Mouse (Mus musculus) CH12.LX (cell line): ENCODE measurements at regions not wholly inside any gene's neighbourhood (a gene's known extent, or its start where the extent isn't known, plus 50 kb on each side); places are given as distances from the start of the nearest gene placed in this dataset.

Experiments
- DNase-seq: peaks from one replicate; pipeline ENCODE4 v3.0.0-alpha.2; 2013; ENCODE audit errors: extremely low read depth
- H3K27ac ChIP-seq: 2 replicates; pipeline ENCODE4 v1.5.1; 2012; ENCODE audit warnings: low read depth, mild to moderate bottlenecking, control low read depth, moderate library complexity; ENCODE audit not compliant: insufficient read depth
- H3K27me3 ChIP-seq: replicated peaks from 2 replicates; pipeline ENCODE3; 2012; ENCODE audit warnings: inconsistent platforms
- H3K36me3 ChIP-seq, 2 experiments: replicated peaks in 1 of 2; 2 replicates each; pipeline versions ENCODE3 to v1.6.1; 2012; ENCODE audit warnings: inconsistent platforms in 1 of 2, low read length in 1 of 2, mild to moderate bottlenecking in 1 of 2, mixed read lengths in 1 of 2, moderate library complexity in 1 of 2; ENCODE audit not compliant: control insufficient read depth in 1 of 2, insufficient read depth in 1 of 2
- H3K4me1 ChIP-seq, 2 experiments: 2 replicates each; pipeline ENCODE4 v1.6.1; 2012; ENCODE audit warnings: inconsistent platforms in 1 of 2, moderate library complexity in 1 of 2; ENCODE audit not compliant: insufficient read depth in 2 of 2, control insufficient read depth in 1 of 2
- H3K4me2 ChIP-seq: 2 replicates; pipeline ENCODE4 v1.6.1; 2012; ENCODE audit warnings: low read depth, mild to moderate bottlenecking, control low read depth; ENCODE audit not compliant: poor library complexity, insufficient read depth, severe bottlenecking
- H3K4me3 ChIP-seq, 3 experiments: fragments of 150-350 bp in 1 of 3; sonication (generic) in 1 of 3; replicated peaks in 1 of 3; 2 replicates each; pipeline versions ENCODE3 to v1.5.1; 2011 to 2012; ENCODE audit warnings: low read depth in 2 of 3, low read length in 2 of 3, mild to moderate bottlenecking in 2 of 3, moderate library complexity in 2 of 3, control low read depth in 1 of 3, improper control_type of control experiment in 1 of 3, inconsistent platforms in 1 of 3, mixed read lengths in 1 of 3; ENCODE audit not compliant: poor library complexity in 1 of 3
- H3K79me2 ChIP-seq: replicated peaks from 2 replicates; pipeline ENCODE4 v1.6.1; 2012; ENCODE audit warnings: mild to moderate bottlenecking, moderate library complexity; ENCODE audit not compliant: control insufficient read depth, poor library complexity, insufficient read depth, severe bottlenecking; ENCODE audit errors: extremely low read depth
- H3K9ac ChIP-seq: 2 replicates; pipeline ENCODE4 v1.6.1; 2012; ENCODE audit warnings: low read depth, mild to moderate bottlenecking, control low read depth, moderate library complexity; ENCODE audit not compliant: insufficient read depth
- H3K9me3 ChIP-seq: replicated peaks from 2 replicates; pipeline ENCODE3; 2012; ENCODE audit warnings: low read length, inconsistent platforms, mixed read lengths
- BHLHE40 ChIP-seq: IDR thresholded peaks from 2 replicates; pipeline ENCODE4 v1.6.1; 2011; ENCODE audit warnings: mild to moderate bottlenecking, low read depth, low read length, improper control_type of control experiment
- CHD1 ChIP-seq: IDR thresholded peaks from 2 replicates; pipeline ENCODE4 v1.6.1; 2012; ENCODE audit warnings: low read depth, low read length, improper control_type of control experiment, inconsistent platforms
- CTCF ChIP-seq, 2 experiments: IDR thresholded peaks in 1 of 2; conservative IDR thresholded peaks in 1 of 2; 2 replicates each; pipeline ENCODE4 v1.5.1; 2011 to 2012; ENCODE audit warnings: low read depth in 2 of 2, low read length in 2 of 2, improper control_type of control experiment in 1 of 2, inconsistent platforms in 1 of 2, mild to moderate bottlenecking in 1 of 2, moderate library complexity in 1 of 2
- E2F4 ChIP-seq: IDR thresholded peaks from 2 replicates; pipeline ENCODE4 v1.6.1; 2011; ENCODE audit warnings: low read depth, low read length, improper control_type of control experiment; ENCODE audit not compliant: insufficient replicate concordance
- EP300 ChIP-seq: IDR thresholded peaks from 2 replicates; pipeline ENCODE4 v1.6.1; 2011; ENCODE audit warnings: low read length, improper control_type of control experiment
- GABPA ChIP-seq: IDR thresholded peaks from 2 replicates; pipeline ENCODE4 v1.6.1; 2012; ENCODE audit warnings: low read depth, low read length, improper control_type of control experiment, inconsistent platforms; ENCODE audit not compliant: insufficient replicate concordance
- HCFC1 ChIP-seq: IDR thresholded peaks from 2 replicates; pipeline ENCODE4 v1.6.1; 2012; ENCODE audit warnings: low read depth, mild to moderate bottlenecking, inconsistent platforms, low read length, improper control_type of control experiment
- JUN ChIP-seq: IDR thresholded peaks from 2 replicates; pipeline ENCODE4 v1.6.1; 2011; ENCODE audit warnings: low read depth, mild to moderate bottlenecking, low read length, improper control_type of control experiment, moderate library complexity; ENCODE audit not compliant: insufficient read depth
- MAFK ChIP-seq: IDR thresholded peaks from 2 replicates; pipeline ENCODE4 v1.6.1; 2011; ENCODE audit warnings: low read length, improper control_type of control experiment; ENCODE audit not compliant: insufficient replicate concordance
- MAX ChIP-seq: IDR thresholded peaks from 2 replicates; pipeline ENCODE4 v1.6.1; 2011; ENCODE audit warnings: low read length, improper control_type of control experiment
- MAZ ChIP-seq: IDR thresholded peaks from 2 replicates; pipeline ENCODE4 v1.6.1; 2012; ENCODE audit warnings: low read depth, mild to moderate bottlenecking, inconsistent platforms, low read length, improper control_type of control experiment, moderate library complexity
- MEF2A ChIP-seq: IDR thresholded peaks from 2 replicates; pipeline ENCODE4 v1.6.1; 2014; ENCODE audit warnings: low read depth, mild to moderate bottlenecking, inconsistent platforms, low read length, improper control_type of control experiment, borderline replicate concordance
- MXI1 ChIP-seq: IDR thresholded peaks from 2 replicates; pipeline ENCODE4 v1.6.1; 2011; ENCODE audit warnings: mild to moderate bottlenecking, low read depth, low read length, improper control_type of control experiment
- MYC ChIP-seq: IDR thresholded peaks from 2 replicates; pipeline ENCODE4 v1.6.1; 2011; ENCODE audit warnings: low read depth, mild to moderate bottlenecking, improper control_type of control experiment, low read length
- NELFE ChIP-seq: IDR thresholded peaks from 2 replicates; pipeline ENCODE4 v1.6.1; 2011; ENCODE audit warnings: low read depth, low read length, improper control_type of control experiment
- NRF1 ChIP-seq: IDR thresholded peaks from 2 replicates; pipeline ENCODE4 v1.6.1; 2014; ENCODE audit warnings: low read depth, mild to moderate bottlenecking, inconsistent platforms, low read length, improper control_type of control experiment, moderate library complexity
- POLR2A ChIP-seq: IDR thresholded peaks from 2 replicates; pipeline ENCODE4 v1.6.1; 2011; ENCODE audit warnings: low read depth, mild to moderate bottlenecking, improper control_type of control experiment, low read length
- POLR2AphosphoS2 ChIP-seq: IDR thresholded peaks from 2 replicates; pipeline ENCODE4 v1.6.1; 2011; ENCODE audit warnings: low read depth, low read length, improper control_type of control experiment
- RCOR1 ChIP-seq: conservative IDR thresholded peaks from 2 replicates; pipeline ENCODE4 v1.6.1; 2012; ENCODE audit warnings: low read depth, mild to moderate bottlenecking, inconsistent platforms, low read length, improper control_type of control experiment
- SIN3A ChIP-seq: IDR thresholded peaks from 2 replicates; pipeline ENCODE4 v1.6.1; 2012; ENCODE audit warnings: low read length, improper control_type of control experiment, inconsistent platforms
- SMC3 ChIP-seq: IDR thresholded peaks from 2 replicates; pipeline ENCODE4 v1.6.1; 2011; ENCODE audit warnings: low read depth, low read length, improper control_type of control experiment
- TBP ChIP-seq: conservative IDR thresholded peaks from 2 replicates; pipeline ENCODE4 v1.6.1; 2011; ENCODE audit warnings: low read depth, low read length, improper control_type of control experiment
- TCF12 ChIP-seq: IDR thresholded peaks from 2 replicates; pipeline ENCODE4 v1.6.1; 2014; ENCODE audit warnings: low read depth, mild to moderate bottlenecking, inconsistent platforms, low read length, improper control_type of control experiment
- UBTF ChIP-seq: IDR thresholded peaks from 2 replicates; pipeline ENCODE4 v1.6.1; 2012; ENCODE audit warnings: low read depth, mild to moderate bottlenecking, inconsistent platforms, low read length, improper control_type of control experiment, moderate library complexity
- USF2 ChIP-seq: conservative IDR thresholded peaks from 2 replicates; pipeline ENCODE4 v1.6.1; 2011; ENCODE audit warnings: low read depth, low read length, improper control_type of control experiment
- ZC3H11A ChIP-seq: IDR thresholded peaks from 2 replicates; pipeline ENCODE4 v1.6.1; 2012; ENCODE audit warnings: low read depth, mild to moderate bottlenecking, inconsistent platforms, low read length, improper control_type of control experiment
- dilution Hi-C: fragments of 300-500 bp; cut with MboI; formaldehyde crosslinking; loops from 2 replicates; pipeline ENCODE4 v1.14.3; 2020; ENCODE audit warnings: low sequenced_read_pairs; ENCODE audit not compliant: extremely low pct_unique_long_range_greater_than_20kb, extremely low pct_ligation_motif_present
- in situ Hi-C: fragments of 300-500 bp; cut with MboI; formaldehyde crosslinking; loops from 3 replicates; pipeline ENCODE4 v1.14.3; 2019; ENCODE audit warnings: low sequenced_read_pairs, low pct_ligation_motif_present, low pct_unique_long_range_greater_than_20kb, mixed read lengths

GRCm38 (mm10) chr13:37218596-37218995 is 126.4 kb upstream of the Ly86 start:
- dilution Hi-C loops, result no loop called here
- no peak overlapping the region for H3K4me2 ChIP-seq
- no peaks in the 10 kb centered on the region for H3K27me3 ChIP-seq
- in situ Hi-C loops, result no loop called here
- TF ChIP-seq E2F4 (no peak), MAZ (no peak), USF2 (no peak), TCF12 (no peak), POLR2AphosphoS2 (no peak), MEF2A (no peak), RCOR1 (no peak), MYC (no peak), BHLHE40 (no peak), ZC3H11A (no peak), EP300 (no peak), TBP (no peak), GABPA (no peak), SIN3A (no peak), MAFK (no peak), POLR2A (no peak), UBTF (no peak), NELFE (no peak), SMC3 (no peak), NRF1 (no peak)
- no peak for DNase-seq
- H3K9me3 ChIP-seq, result no peaks in the 10 kb centered on the region
- H3K36me3 ChIP-seq, result no peaks in the 10 kb centered on the region
- H3K4me1 ChIP-seq, result no peaks in the 10 kb centered on the region
- H3K4me3 ChIP-seq, result no peak overlapping the region
- no peaks in the 10 kb centered on the region for H3K79me2 ChIP-seq
- H3K9ac ChIP-seq, result no peak overlapping the region
- H3K27ac ChIP-seq, result no peak overlapping the region

GRCm38 (mm10) chr13:37214590-37215282 is 130.3 kb upstream of the Ly86 start:
- Histone ChIP-seq H3K4me2 (no peak overlapping the region), H3K27ac (no peak overlapping the region), H3K9ac (no peak overlapping the region), H3K4me3 (no peak overlapping the region), H3K27me3 (no peaks in the 10 kb centered on the region), H3K36me3 (no peaks in the 10 kb centered on the region), H3K4me1 (no peaks in the 10 kb centered on the region), H3K79me2 (no peaks in the 10 kb centered on the region), H3K9me3 (no peaks in the 10 kb centered on the region)
- in situ Hi-C loops, result no loop called here
- no peak for TF ChIP-seq MAZ
- TF ChIP-seq GABPA, result no peak
- no peak for TF ChIP-seq JUN
- TF ChIP-seq CTCF (conservative IDR thresholded peaks at IDR 0.05 in 1 of 2, IDR thresholded peaks at IDR 0.05 in 1 of 2; ENCODE audit: low read depth in 2 of 2, low read length in 2 of 2), result no peak
- no peak for TF ChIP-seq MEF2A
- no peak for TF ChIP-seq MAX
- TF ChIP-seq HCFC1, result no peak
- no peak for TF ChIP-seq SIN3A
- no peak for TF ChIP-seq BHLHE40
- TF ChIP-seq E2F4, result no peak
- TF ChIP-seq MXI1, result no peak
- no peak for TF ChIP-seq ZC3H11A
- TF ChIP-seq TBP, result no peak
- no peak for TF ChIP-seq CHD1
- TF ChIP-seq SMC3, result no peak
- no peak for TF ChIP-seq MAFK
- no peak for TF ChIP-seq TCF12
- no peak for TF ChIP-seq MYC
- dilution Hi-C loops, result no loop called here
- no peak for DNase-seq
